Mouse (Mus musculus) heart, embryonic 11.5 days (tissue): ENCODE measurements around the gene Pdzd4. TPM values are rescaled to one million over a fixed set of nuclear protein-coding genes. Genes with fewer than 3 reads are reported as not detected.

ENCODE experiments used
- ATAC-seq: fragments of 200-750 bp; cut with Nextera tagmentation; replicated peaks from 2 replicates; pipeline ENCODE4 v1.8.0; 2017; ENCODE audit warnings: moderate library complexity; ENCODE audit not compliant: insufficient number of reproducible peaks, low FRiP score, low TSS enrichment
- H3K27ac ChIP-seq: fragments of 300-500 bp; sonication (generic); 2 replicates; pipeline ENCODE4 v1.5.1; 2014; ENCODE audit warnings: mild to moderate bottlenecking, low read depth, low read length
- H3K27me3 ChIP-seq: fragments of 300-500 bp; sonication (generic); 2 replicates; pipeline ENCODE4 v1.6.1; 2014; ENCODE audit warnings: mild to moderate bottlenecking, low read length, mixed read lengths; ENCODE audit not compliant: control insufficient read depth, insufficient read depth
- H3K36me3 ChIP-seq: fragments of 300-500 bp; sonication (generic); 2 replicates; pipeline ENCODE4 v1.6.1; 2014; ENCODE audit warnings: mild to moderate bottlenecking, low read length, moderate library complexity, mixed read lengths; ENCODE audit not compliant: control insufficient read depth, insufficient read depth
- H3K4me1 ChIP-seq: fragments of 300-500 bp; sonication (generic); 2 replicates; pipeline ENCODE4 v1.6.1; 2014; ENCODE audit warnings: low read length; ENCODE audit not compliant: control insufficient read depth, insufficient read depth
- H3K4me2 ChIP-seq: fragments of 300-500 bp; sonication (generic); 2 replicates; pipeline ENCODE4 v1.6.1; 2014; ENCODE audit warnings: mild to moderate bottlenecking, moderate library complexity
- H3K4me3 ChIP-seq: fragments of 300-500 bp; sonication (generic); 2 replicates; pipeline ENCODE4 v1.5.1; 2014; ENCODE audit warnings: low read depth, low read length
- H3K9ac ChIP-seq: fragments of 300-500 bp; sonication (generic); 2 replicates; pipeline ENCODE4 v1.6.1; 2014; ENCODE audit warnings: mild to moderate bottlenecking, low read depth, low read length, moderate library complexity
- H3K9me3 ChIP-seq: fragments of 300-500 bp; sonication (generic); replicated peaks from 2 replicates; pipeline ENCODE4 v1.6.1; 2016; ENCODE audit warnings: low read length; ENCODE audit not compliant: control insufficient read depth
- WGBS: fragments of 180-500 bp; shearing (Covaris S2); extraction: QIAGEN DNeasy Blood & Tissue Kit; methylation state at CpG from one replicate; pipeline ENCODE4 v1.1.7; 2014; ENCODE audit not compliant: insufficient replicate concordance; 5-methylcytosine and 5-hydroxymethylcytosine counted together
- polyA plus RNA-seq: library from polyadenylated mRNA; unstranded; fragments of >200 nt; fragmentation: Nextera tagmentation; extraction: Ambion mirVana; gene quantifications from 2 replicates; pipeline ENCODE4 v1.2.1, GENCODE M21; 2014

The Pdzd4 gene
- polyA plus RNA-seq, 1 experiment from 2014 or later, result 0.33 TPM

GRCm38 (mm10) chrX:73854326-73855086 lies 29.7 kb upstream of the Pdzd4 start:
- H3K4me3 ChIP-seq, result no peak overlapping the region
- no peaks in the 10 kb centered on the region for H3K4me1 ChIP-seq
- no peak overlapping the region for H3K27ac ChIP-seq
- 70% methylated on average over 9 of the region's 9 CpGs for WGBS
- no peaks in the 10 kb centered on the region for H3K36me3 ChIP-seq
- no peak overlapping the region for H3K9ac ChIP-seq
- no peak for ATAC-seq
- 0 out of 2 replicates have a peak, but pooled peaks cover 5% of the 10 kb centered on the region for H3K27me3 ChIP-seq
- no peaks in the 10 kb centered on the region for H3K9me3 ChIP-seq
- H3K4me2 ChIP-seq, result no peak overlapping the region

GRCm38 (mm10) chrX:73836691-73837090 lies 11.9 kb upstream of the Pdzd4 start:
- 69% methylated on average over 3 of the region's 3 CpGs for WGBS

GRCm38 (mm10) chrX:73835731-73836130 lies 11.0 kb upstream of the Pdzd4 start:
- WGBS, result 68% methylated on average over 1 of the region's 1 CpGs
- H3K27ac ChIP-seq, result no peak overlapping the region
- no peaks in the 10 kb centered on the region for H3K4me1 ChIP-seq
- no peak overlapping the region for H3K9ac ChIP-seq
- H3K27me3 ChIP-seq, result no peaks in the 10 kb centered on the region
- ATAC-seq, result no peak
- no peaks in the 10 kb centered on the region for H3K36me3 ChIP-seq
- no peaks in the 10 kb centered on the region for H3K9me3 ChIP-seq
- no peak overlapping the region for H3K4me2 ChIP-seq
- H3K4me3 ChIP-seq, result no peak overlapping the region

More at GRCm38 (mm10) chrX:73836691-73837090, 11.9 kb upstream of the Pdzd4 start:
- H3K27me3 ChIP-seq, result no peaks in the 10 kb centered on the region
- no peak for ATAC-seq
- no peaks in the 10 kb centered on the region for H3K36me3 ChIP-seq
- H3K4me1 ChIP-seq, result no peaks in the 10 kb centered on the region
- no peak overlapping the region for H3K4me3 ChIP-seq
- H3K4me2 ChIP-seq, result no peak overlapping the region
- no peaks in the 10 kb centered on the region for H3K9me3 ChIP-seq
- no peak overlapping the region for H3K27ac ChIP-seq
- no peak overlapping the region for H3K9ac ChIP-seq

GRCm38 (mm10) chrX:73823747-73824146 lies 1.0 kb downstream of the Pdzd4 start:
- peak overlapping the region; percentile 81 for H3K4me2 ChIP-seq
- H3K36me3 ChIP-seq, result no peaks in the 10 kb centered on the region
- H3K9me3 ChIP-seq, result no peaks in the 10 kb centered on the region
- no peak overlapping the region for H3K9ac ChIP-seq
- peaks cover 31% of the 10 kb centered on the region for H3K27me3 ChIP-seq
- no peaks in the 10 kb centered on the region for H3K4me1 ChIP-seq
- peak overlapping the region; percentile 54 for H3K4me3 ChIP-seq
- ATAC-seq, result no peak
- no peak overlapping the region for H3K27ac ChIP-seq
- WGBS, result 17% methylated on average over 17 of the region's 17 CpGs

- Histone ChIP-seq H3K4me1 (no peaks in the 10 kb centered on the region), H3K36me3 (no peaks in the 10 kb centered on the region), H3K9me3 (no peaks in the 10 kb centered on the region), H3K9ac (no peak overlapping the region), H3K4me3 (no peak overlapping the region), H3K27ac (no peak overlapping the region), H3K27me3 (no peaks in the 10 kb centered on the region), H3K4me2 (no peak overlapping the region)
- WGBS, result 46% methylated on average over 3 of the region's 3 CpGs
- no peak for ATAC-seq
These were observed 8.0 kb downstream of the Pdzd4 start for GRCm38 (mm10) chrX:73816596-73817314.

GRCm38 (mm10) chrX:73815072-73815471 lies 9.7 kb downstream of the Pdzd4 start:
- no peak for ATAC-seq
- Histone ChIP-seq H3K4me3 (peak overlapping the region; percentile 26), H3K27ac (no peak overlapping the region), H3K36me3 (no peaks in the 10 kb centered on the region), H3K9ac (no peak overlapping the region), H3K27me3 (no peaks in the 10 kb centered on the region), H3K4me1 (no peaks in the 10 kb centered on the region), H3K9me3 (no peaks in the 10 kb centered on the region), H3K4me2 (peak overlapping the region; percentile 53)
- WGBS, result 9% methylated on average over 14 of the region's 14 CpGs

- Histone ChIP-seq H3K4me3 (no peak overlapping the region), H3K4me1 (no peaks in the 10 kb centered on the region), H3K4me2 (no peak overlapping the region), H3K27ac (no peak overlapping the region), H3K9me3 (no peaks in the 10 kb centered on the region), H3K27me3 (no peaks in the 10 kb centered on the region), H3K9ac (no peak overlapping the region), H3K36me3 (no peaks in the 10 kb centered on the region)
- WGBS, result 71% methylated on average over 1 of the region's 1 CpGs
- ATAC-seq, result no peak
These were observed 19.0 kb downstream of the Pdzd4 start for GRCm38 (mm10) chrX:73805814-73806213.

GRCm38 (mm10) chrX:73798502-73798901 lies 26.3 kb downstream of the Pdzd4 start:
- Histone ChIP-seq H3K9ac (no peak overlapping the region), H3K4me1 (no peaks in the 10 kb centered on the region), H3K9me3 (no peaks in the 10 kb centered on the region), H3K4me2 (no peak overlapping the region), H3K27ac (no peak overlapping the region), H3K27me3 (0 out of 2 replicates have a peak, but pooled peaks cover 2% of the 10 kb centered on the region), H3K4me3 (no peak overlapping the region), H3K36me3 (no peaks in the 10 kb centered on the region)
- ATAC-seq, result peak; percentile 59; the same call in 1 of the 2 replicates
- 32% methylated on average over 9 of the region's 9 CpGs for WGBS
